Mouse (Mus musculus) CH12.LX (cell line): ENCODE results near the gene Cped1.

Experiments
- CHD1 ChIP-seq: IDR thresholded peaks from 2 replicates; pipeline ENCODE4 v1.6.1; 2012; ENCODE audit warnings: low read depth, low read length, improper control_type of control experiment, inconsistent platforms
- E2F4 ChIP-seq: IDR thresholded peaks from 2 replicates; pipeline ENCODE4 v1.6.1; 2011; ENCODE audit warnings: low read depth, low read length, improper control_type of control experiment; ENCODE audit not compliant: insufficient replicate concordance
- GABPA ChIP-seq: IDR thresholded peaks from 2 replicates; pipeline ENCODE4 v1.6.1; 2012; ENCODE audit warnings: low read depth, low read length, improper control_type of control experiment, inconsistent platforms; ENCODE audit not compliant: insufficient replicate concordance
- HCFC1 ChIP-seq: IDR thresholded peaks from 2 replicates; pipeline ENCODE4 v1.6.1; 2012; ENCODE audit warnings: low read depth, mild to moderate bottlenecking, inconsistent platforms, low read length, improper control_type of control experiment
- NELFE ChIP-seq: IDR thresholded peaks from 2 replicates; pipeline ENCODE4 v1.6.1; 2011; ENCODE audit warnings: low read depth, low read length, improper control_type of control experiment
- NRF1 ChIP-seq: IDR thresholded peaks from 2 replicates; pipeline ENCODE4 v1.6.1; 2014; ENCODE audit warnings: low read depth, mild to moderate bottlenecking, inconsistent platforms, low read length, improper control_type of control experiment, moderate library complexity
- POLR2A ChIP-seq: IDR thresholded peaks from 2 replicates; pipeline ENCODE4 v1.6.1; 2011; ENCODE audit warnings: low read depth, mild to moderate bottlenecking, improper control_type of control experiment, low read length
- SIN3A ChIP-seq: IDR thresholded peaks from 2 replicates; pipeline ENCODE4 v1.6.1; 2012; ENCODE audit warnings: low read length, improper control_type of control experiment, inconsistent platforms
- UBTF ChIP-seq: IDR thresholded peaks from 2 replicates; pipeline ENCODE4 v1.6.1; 2012; ENCODE audit warnings: low read depth, mild to moderate bottlenecking, inconsistent platforms, low read length, improper control_type of control experiment, moderate library complexity
- USF2 ChIP-seq: conservative IDR thresholded peaks from 2 replicates; pipeline ENCODE4 v1.6.1; 2011; ENCODE audit warnings: low read depth, low read length, improper control_type of control experiment
- ZNF384 ChIP-seq: IDR thresholded peaks from 2 replicates; pipeline ENCODE4 v1.6.1; 2012; ENCODE audit warnings: low read depth, low read length, improper control_type of control experiment, inconsistent platforms

DNA sequence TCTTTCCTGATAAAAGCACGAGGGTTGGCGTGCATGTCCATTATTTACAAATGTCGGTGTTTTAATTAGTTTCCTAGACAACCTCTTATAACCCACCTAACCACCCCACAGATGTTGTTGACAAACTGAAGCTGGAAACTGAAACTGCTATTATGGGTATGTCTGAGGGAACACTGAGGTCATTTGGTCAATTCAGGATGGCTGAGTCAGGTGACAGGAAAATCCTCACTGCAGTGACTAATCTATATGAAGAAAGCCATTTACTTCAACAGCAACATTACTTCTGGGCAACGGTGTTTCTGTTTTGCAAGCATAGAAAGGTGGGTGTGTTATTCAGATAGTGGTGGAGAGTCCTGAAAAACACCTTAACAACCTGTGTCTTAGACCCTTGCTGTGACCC lies 12.4 kb downstream of the Cped1 start:
- TF ChIP-seq CHD1 (no peak), GABPA (no peak), UBTF (no peak), USF2 (no peak), E2F4 (no peak), POLR2A (no peak), NRF1 (no peak), SIN3A (no peak), HCFC1 (no peak), ZNF384 (no peak), NELFE (no peak)
